Mouse (Mus musculus) R1 (cell line): ENCODE results near the gene Gjb6.
A peak's percentile ranks its signal among the peaks of the same experiment; 100 is the strongest.

Experiments
- DNase-seq: peaks from one replicate; pipeline ENCODE4 v3.0.0-alpha.2; 2018; ENCODE audit warnings: low read depth, low spot score

Gene Gjb6

DNA sequence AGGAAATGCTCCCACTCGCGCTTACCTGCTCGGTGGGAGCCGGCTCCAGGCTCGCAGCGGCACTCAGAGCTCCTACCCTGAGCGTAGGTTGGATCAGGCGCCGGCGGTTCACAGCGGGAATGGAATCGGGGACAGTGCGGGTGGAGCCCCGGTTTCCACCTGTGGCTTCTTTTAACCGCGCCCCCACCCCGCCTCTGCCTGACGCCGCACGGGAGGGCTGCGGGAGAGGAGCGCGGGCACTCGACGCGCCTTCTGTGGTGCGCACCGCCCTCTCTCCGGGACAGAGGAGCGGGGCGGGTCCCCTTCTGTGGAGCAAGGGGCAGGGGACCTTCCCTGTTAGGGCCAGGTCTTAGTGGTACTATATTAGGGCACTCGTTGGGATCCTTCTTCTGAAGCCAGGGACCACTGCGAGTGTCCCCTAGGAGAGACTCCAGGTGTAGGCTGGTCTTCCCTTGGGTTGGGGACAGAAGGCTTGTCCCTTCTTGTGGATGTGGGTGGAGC, at the start of gene Gjb6:
Gjb6 (minus strand) TSS at position 451 of the 501 bp plus-strand sequence.
- DNase-seq = peak; percentile 8

DNA sequence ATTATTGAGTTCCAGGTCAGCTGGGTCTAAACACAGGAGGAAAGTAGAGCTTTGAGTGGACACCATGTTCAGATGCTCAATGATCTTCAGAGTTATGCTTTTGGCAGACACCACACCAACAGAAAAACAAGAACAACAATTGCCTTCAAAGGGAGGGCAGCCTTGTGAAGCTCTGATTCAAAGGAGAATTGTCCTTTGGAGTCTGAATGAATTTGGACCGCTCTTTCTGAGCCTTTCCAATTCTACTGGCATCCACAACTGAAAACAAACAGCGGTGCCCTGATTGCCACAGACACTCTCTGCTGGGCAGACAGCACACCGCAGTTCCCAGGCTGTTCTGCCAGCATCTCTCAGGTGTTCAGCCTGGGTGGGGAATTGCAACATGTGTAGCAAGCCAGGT, 32.1 kb upstream of the Gjb6 start:
- DNase-seq = no peak

DNA sequence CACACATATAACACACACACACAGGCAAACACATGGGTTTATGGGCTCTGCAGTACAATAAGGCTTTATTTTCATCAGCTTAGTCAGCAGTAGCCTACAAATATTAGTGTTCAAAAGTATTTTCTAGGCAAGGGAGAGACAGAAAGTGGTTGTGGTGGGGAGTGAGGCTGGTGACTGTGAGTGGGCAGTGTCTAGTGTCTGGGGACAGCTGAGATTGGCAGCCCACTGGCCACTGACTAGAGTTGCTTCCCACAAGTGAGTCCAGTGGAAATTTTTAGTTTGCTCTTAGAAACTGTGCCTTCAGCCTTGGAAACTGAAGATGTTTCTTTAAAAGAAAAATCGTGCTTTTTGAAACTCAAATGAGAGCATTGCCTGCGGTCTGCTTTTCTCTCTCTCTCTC, 28.4 kb upstream of the Gjb6 start:
- DNase-seq = no peak

DNA sequence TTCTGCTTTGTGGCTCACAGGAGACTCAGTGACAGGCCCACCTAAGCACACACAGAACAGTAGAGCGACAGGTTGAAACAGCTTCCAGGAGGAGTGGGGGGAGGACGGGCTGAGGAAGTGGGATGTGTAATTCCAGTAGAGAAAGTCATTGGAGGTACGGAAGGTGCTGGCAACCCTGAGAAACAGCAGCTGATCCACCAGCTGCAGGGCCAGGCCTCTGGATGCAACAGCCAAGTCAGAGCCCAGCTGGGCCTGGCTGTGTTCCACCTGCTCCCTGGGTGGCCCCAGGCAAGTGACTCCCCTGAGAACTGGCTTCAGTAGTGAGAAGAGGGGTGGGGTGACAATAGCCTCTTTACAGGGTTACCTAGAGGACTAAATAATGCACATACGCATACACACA, 27.8 kb upstream of the Gjb6 start:
- no peak for DNase-seq

DNA sequence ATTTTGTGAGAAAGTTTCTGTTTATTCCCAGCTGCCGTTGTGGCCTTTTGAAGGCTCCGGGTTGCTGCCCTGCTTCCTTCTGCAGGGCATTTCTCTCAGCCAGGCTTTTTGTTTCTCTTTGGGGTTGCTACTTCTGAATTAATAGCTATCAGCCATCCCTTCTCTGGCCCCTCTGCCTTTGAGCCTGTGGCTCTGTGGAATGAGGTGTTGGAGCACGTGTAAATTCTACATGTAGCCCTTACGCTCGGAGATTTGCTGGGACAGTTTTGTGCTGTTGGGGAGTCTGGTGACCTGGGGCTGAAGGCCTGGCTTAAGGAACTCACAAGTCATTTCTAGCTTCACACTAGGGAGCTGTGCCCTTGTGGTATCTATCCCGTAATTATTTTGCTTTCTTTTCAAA, 21.5 kb upstream of the Gjb6 start:
- no peak for DNase-seq

DNA sequence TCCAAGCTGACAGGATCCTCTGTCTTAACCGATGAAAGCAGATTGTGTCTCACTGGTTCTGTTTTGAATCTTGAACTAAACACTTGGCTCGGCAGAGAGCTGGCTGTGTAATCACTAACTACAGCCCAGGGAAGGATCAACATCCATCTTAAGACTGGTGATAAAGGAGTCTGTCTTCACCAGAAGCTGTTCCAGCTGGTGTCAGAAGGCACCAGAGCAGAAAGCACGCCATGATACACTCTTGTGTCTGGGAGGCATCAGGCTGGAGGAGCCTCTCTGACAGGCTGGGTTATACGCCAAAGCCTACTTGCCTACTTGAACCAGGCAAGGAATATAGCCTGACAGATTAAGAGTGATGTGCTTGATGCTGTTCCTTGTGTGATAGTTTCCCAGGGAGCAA, 12.3 kb upstream of the Gjb6 start:
- DNase-seq = no peak

DNA sequence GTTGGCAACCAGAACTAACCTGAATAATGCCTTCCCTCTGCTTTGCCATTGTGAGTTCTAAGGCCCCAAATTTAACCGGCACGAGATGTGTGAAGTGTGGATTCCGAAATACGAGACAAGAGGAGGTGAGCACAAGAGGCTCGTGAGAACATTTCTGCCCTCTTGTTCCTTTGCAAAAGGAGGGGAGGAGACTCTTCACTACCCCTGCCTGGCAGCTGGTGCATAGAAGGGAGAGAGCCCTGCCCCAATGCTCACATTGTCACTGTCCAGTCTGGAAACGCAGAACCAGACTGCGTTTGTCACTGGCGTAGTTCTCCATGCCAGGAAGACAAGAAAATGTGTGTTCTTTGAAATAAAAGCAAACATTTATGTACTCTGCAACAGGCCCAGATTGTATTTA, 1.9 kb upstream of the Gjb6 start:
- no peak for DNase-seq

DNA sequence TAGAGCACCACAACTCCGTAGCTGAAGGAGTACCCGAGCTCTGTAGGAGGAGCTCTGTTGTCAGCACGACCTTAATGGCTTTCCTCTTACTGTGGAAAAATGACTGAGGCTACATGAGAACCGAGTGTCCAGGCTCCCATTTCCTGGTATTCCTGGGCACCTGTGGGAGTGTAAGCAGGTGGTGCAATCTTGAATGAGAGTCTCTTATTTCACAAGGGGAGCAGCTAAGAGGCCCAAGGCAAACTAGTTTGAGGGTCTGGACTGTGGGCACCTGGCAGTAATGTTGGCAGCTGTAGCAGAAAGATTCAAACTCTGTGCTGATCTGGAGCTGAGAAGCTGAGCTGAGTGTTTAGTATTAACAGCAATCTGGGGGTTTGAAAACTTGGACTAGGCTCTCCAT, 6.0 kb downstream of the Gjb6 start:
- DNase-seq = no peak

DNA sequence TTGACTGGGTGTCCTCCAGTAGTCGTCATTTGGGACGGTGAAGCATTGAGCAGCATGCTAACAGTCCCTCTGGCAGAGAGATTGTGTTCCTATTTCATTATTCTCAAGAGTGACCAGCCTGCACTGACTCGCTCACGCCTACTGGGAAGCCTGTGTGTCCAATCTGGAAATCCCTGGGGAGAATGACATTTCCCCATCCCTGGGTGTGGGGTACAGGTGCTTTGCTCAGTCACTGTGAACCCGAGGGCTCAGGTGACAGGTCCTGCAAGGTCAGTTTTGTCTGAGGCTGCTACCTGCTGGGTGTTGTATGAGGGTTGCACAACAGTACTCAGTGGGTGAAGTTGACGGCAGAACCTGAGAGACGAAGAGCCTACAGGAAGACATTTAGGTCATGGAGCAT, 11.1 kb downstream of the Gjb6 start:
- DNase-seq = no peak

DNA sequence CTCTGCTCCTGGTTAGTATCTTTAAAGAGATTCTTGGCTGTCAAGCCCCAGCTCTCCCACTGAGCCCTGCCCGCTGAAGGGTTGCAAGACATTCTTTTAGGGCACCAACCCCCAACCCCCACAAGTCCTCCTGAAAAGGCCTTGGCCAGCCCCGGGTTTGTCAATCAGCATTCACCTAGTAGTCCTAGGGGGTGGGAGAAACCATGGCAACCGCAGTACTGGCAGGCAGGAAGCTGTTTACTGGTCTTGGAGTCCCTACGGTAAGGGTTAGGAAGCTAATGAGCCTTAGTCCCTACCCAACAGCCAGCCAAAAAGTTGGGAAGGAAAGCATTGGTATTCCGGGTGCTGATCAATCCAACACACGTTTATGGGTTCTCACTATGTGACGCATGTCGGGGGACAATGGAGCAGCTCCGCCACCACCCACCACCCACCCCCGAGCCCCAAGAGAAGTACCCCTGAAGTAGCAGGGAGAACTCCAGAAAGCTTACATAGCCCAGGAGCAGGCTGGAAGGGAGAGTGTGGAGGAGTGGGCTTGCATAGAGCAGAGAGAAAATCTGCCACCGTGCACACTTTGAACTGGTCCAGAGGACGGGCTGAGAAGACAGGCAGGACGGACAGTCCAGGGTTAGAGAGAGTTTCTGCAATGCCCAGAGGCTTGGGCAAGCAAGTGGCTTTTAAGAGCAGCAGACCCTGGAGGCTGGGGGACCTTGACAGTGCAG, 17.4 kb downstream of the Gjb6 start, which contains the start of gene Gm4491:
Gm4491 (minus strand) TSS at position 61 of the 722 bp plus-strand sequence.
- DNase-seq = peak; percentile 55

DNA sequence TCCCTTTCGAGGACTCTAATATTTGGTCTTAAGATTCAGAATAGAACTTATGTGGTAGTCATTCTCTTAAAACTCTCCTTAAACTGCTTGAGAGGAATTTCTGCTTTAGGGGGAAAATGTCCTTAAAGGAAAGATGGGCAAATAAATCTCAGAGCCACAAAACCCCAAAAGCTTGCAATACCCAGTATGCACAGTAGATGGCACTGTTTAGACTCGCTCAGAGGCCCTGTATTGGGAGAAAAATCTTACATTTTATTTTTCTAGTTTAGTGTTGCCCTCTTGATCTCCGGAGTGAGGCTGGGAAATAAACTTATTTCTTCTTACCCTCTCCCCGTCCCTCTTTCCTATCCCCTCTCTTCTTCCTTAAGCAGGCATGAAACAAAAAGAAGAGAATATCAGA, 24.2 kb downstream of the Gjb6 start:
- DNase-seq = peak; percentile 57

DNA sequence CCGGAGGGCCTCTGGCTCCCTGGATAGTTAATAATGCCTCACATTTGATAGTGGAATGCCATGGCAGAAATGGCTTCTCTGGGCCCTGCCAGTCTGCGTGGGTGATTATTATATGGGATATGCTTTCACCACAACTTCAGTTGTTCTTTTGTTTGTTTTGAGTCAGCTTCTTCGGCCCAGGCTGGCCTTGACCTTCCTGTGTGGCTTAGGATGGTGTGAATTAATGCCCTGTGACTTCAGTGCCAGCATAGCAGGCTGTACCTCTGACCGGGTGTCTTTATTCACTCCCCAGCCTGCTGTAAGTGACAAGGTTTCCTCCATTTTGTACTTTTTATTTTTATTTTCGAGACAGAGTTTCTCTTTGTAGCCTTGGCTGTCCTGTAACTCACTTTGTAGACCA, 25.5 kb downstream of the Gjb6 start:
- DNase-seq = no peak

DNA sequence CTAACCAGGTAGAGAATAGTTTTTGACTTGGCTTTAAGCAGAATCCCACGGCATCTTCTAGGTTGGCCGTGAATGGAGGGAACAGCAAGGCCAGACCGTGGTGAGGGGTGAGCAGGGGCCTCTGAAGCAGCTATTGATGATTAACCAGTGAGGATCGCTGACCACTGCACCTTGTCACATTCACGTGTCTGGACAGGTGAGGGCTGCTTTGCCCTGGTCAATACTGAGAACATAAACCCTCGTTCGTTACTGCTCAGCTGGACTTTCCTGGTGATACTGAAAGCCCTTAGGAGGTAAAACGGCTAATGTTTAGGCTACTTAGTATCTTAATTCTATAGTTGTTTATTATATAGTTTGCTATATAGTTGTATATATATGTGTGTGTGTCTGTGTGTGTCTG, 26.3 kb downstream of the Gjb6 start:
- no peak for DNase-seq

DNA sequence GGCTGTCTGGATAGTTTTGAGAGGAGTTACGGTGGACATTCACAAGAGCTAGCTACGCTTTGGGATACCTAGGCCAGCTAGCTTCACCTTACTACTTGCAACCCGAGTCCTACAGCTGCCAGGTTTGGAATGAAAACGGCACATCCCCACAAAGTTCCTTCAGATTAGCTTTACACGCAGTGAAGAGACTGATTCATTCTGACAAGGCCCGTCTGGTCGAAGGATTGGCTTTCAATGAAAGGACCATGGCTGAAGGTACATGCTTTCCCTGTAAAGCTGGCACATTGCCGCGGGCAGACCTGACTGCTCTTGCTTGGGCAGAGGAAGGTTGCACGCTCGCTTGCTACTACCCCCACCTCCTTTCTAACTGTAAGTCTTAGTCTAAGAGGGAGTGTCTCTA, 27.7 kb downstream of the Gjb6 start:
- no peak for DNase-seq

DNA sequence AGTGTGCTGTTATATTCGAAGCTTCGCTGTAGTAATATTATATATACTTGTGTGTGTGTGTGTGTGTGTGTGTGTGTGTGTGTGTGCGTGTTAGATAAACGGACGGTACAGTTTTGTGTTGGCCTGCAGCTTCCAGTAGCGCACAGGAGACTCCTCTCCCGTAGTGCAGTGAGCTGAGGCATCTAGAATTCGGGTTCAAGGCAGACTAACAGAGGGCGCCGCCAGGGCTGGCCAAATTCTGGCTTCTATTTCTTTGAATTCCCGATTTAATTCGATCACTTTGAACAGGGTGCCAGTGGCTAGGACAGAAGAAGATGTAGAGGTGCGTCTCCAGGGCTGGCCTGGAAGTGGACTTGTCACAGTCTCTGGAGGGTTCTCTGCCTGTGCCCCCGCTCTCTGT, 28.3 kb downstream of the Gjb6 start:
- DNase-seq = no peak

DNA sequence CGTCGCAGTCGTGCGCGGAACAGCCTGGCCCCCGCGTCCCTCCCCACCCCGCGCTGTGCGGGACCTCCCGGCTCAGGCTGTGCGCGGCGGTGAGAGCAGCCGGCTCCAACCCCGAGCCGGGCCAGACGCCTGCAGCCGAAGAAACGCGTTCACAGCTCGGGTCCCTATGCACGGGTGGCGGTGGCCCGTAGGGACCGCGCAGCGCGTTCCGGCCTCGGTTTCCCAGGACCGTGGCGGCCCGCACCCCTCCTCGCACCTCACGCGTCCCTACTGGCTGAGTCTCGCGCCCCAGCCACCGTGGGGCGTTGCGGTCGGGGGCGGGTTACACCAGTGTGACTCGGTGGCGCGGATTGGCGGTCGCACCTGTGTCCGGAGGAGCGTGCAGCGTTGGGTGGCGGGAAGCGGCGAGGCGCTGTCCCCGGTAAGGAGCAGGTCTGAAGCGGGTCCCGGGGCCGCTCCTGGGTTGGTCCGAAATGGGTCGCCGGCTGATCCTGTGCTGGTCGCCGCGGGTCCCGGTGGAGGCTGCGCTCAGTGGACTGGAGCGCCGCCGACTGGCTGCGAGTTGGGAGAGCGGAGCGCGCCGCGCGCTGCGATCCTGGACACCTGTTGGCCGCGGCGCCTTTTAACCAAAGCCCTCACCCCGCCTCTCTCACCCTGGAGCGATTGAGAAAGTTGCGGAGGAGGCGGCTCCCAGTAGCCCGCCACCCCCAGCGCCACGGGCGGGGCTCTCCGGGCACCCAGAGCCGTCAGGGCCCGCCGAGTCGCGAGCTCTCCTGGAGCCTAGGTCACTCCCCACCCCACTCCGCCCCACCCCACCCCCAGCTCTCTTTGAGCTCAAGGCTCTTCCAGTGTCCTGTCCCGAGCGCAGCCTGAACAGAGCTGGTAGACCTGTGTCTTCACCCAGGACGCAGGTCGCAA, 29.0 kb downstream of the Gjb6 start, which contains the start of gene Gjb2:
Gjb2 (minus strand) TSS at position 597 of the 918 bp plus-strand sequence.
- DNase-seq = peak; percentile 63

DNA sequence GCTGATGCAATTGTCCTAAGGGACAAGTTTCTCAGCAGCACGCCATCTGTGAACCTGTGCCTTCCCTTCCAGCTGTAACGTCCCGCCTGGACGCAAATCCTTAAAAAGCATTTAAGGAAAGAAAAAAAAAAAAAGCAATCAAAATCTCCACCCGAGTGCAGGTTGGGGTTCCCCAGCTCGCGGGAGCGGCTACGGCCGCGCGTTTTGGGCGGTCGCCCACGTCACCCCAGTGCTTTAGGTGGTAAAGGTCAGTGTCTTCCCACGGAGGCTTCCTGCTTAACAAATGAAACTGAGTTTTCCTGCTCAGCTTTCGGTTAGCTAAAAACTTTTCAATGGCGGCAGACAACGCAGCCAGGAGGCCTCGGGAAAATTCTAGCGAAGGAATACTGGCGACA, 29.7 kb downstream of the Gjb6 start:
- DNase-seq = peak; percentile 33

DNA sequence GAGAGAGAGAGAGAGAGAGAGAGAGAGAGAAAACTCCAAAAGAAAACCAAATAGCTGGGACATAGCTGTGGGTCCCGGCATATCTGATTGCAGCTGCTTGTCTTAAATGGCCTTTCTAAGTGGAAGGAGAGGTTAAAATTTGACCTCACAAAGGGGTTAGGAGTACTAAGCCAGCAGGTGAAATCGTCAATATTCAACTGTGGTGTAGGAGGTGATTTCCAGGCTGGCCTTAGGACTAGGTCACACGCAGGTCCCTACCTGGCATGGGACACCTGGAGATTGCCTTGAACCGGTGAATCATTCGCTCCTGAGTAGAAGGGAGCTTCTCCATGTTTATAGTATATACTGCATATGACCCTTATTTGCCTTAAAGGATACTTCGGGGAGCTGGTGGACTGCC, 30.3 kb downstream of the Gjb6 start:
- no peak for DNase-seq

DNA sequence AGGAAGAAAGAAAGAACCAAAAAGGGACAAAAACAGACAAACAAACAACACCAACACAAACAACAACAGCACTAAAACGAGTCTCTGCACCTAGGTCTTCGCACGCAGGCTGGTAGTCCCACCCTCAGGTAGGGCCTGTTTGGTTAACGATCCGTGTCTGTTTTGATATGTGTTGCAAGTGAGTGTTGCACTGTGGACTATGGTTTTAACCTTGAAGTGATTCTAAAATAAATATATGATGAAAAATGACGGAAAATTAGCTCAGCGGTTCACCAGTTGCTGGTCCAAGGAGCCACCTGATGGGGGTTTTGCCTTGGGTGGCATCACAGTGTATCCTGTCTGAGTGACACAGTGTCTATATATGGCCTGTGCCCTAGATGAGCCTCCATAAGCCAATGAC, 31.8 kb downstream of the Gjb6 start:
- no peak for DNase-seq

DNA sequence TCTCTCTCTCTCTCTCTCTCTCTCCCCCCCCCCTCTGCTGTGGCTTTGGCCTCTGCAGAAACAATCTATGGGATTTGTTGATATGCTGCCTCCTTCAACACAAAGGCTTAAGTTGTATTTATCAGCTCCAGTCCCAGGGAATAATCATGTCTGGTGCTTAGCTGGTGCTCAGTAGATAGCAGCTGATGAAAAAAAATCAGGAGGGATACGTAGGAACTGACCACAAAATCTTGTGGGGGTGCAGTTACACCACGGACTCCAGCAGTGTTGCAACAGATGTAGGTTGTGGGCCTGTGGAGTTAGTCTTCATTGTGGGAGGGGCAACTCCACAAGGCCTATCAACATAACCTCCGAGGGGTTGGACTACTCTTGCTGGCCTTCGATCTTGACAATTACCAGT, 37.6 kb downstream of the Gjb6 start:
- no peak for DNase-seq

DNA sequence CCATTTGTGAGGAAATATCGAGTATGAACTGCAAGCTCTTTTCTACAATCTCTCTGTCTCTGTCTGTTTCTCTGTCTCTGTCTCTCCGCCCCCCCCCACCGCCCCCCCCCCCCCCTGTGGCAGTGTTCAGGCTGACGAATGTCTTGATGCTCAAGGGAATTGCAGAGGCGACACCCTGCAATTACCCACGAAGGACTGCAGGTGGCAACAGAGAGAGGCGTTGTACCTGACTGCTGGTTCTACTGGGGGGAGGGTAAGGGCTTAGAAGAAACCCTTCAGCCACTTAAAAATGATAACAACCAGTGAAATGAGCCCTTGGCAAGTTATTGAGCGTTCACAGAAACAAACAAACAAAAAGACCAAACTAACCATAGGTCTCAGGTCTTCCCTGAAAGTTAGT, 40.4 kb downstream of the Gjb6 start:
- DNase-seq = peak; percentile 84

DNA sequence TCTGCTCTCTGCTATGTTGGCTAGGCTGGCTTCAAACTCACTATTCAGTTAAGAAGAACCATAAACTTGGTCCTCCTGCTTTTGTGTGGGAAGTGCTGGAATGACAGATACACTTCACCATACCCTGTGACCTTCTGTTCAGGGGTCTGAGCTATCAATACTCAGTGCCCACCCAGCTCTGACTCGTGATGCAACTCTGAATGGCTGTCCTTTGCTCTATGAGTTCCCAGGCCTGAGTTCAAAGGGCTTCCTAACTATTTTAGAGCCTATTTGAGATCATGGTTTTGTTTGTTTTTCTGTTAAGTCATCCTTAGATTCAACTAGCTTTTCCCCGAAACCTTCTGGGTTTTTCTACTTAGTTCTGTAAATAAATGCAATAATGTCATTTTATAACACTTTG, 43.4 kb downstream of the Gjb6 start:
- DNase-seq = no peak

DNA sequence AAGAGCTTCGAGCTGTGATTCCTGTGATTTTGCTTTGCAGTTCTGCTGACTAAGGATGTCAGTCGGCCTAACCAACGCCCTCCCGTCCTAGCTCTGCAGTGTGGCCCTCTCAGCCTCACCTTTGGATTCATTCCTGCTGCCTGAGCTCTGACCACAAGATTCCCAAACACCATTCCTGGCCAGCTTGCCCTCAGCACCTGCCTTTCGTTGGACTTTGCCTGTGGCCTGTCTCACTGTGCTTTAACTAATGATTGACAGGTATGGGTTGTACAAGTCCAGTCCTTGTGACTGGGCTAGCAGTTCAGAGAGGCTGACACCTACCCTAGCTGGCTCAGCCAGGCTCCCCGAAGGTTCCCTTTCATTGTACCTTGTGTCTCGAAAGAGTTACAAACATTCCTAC, 44.3 kb downstream of the Gjb6 start:
- no peak for DNase-seq
